Mouse (Mus musculus): ENCODE data around the gene Polr3h.

- TF ChIP-seq POLR2A (IDR thresholded peaks at IDR 0.05; ENCODE audit: low read depth, low read length) (no peak), CTCF (IDR thresholded peaks at IDR 0.05; ENCODE audit: extremely low read depth, insufficient read length, insufficient replicate concordance, low read depth, low read length) (no peak)
Observed at GRCm38 (mm10) chr15:81891140-81891802, 34.8 kb downstream of the Polr3h start.
